Mouse (Mus musculus) heart, embryonic 16.5 days (tissue): ENCODE data around the gene Mysm1. TPM values are rescaled to one million over a fixed set of nuclear protein-coding genes. Genes with fewer than 3 reads are reported as not detected.

Source experiments
- ATAC-seq: fragments of 200-750 bp; cut with Nextera tagmentation; replicated peaks from 2 replicates; pipeline ENCODE4 v1.8.0; 2017; ENCODE audit warnings: moderate number of reproducible peaks; ENCODE audit not compliant: insufficient read depth, low FRiP score; ENCODE audit errors: extremely low read depth
- H3K27ac ChIP-seq: fragments of 300-500 bp; sonication (generic); 2 replicates; pipeline ENCODE4 v1.5.1; 2014; ENCODE audit warnings: mild to moderate bottlenecking, low read length, control low read depth, moderate library complexity
- H3K27me3 ChIP-seq: fragments of 300-500 bp; sonication (generic); 2 replicates; pipeline ENCODE4 v1.6.1; 2014; ENCODE audit warnings: low read length, mixed read lengths; ENCODE audit not compliant: control insufficient read depth, insufficient read depth
- H3K36me3 ChIP-seq: fragments of 300-500 bp; sonication (generic); 2 replicates; pipeline ENCODE4 v1.6.1; 2014; ENCODE audit not compliant: control insufficient read depth, insufficient read depth
- H3K4me1 ChIP-seq: fragments of 300-500 bp; sonication (generic); 2 replicates; pipeline ENCODE4 v1.6.1; 2014; ENCODE audit warnings: low read length, mixed read lengths; ENCODE audit not compliant: control insufficient read depth, insufficient read depth
- H3K4me2 ChIP-seq: fragments of 300-500 bp; sonication (generic); 2 replicates; pipeline ENCODE4 v1.6.1; 2014; ENCODE audit warnings: low read depth, mild to moderate bottlenecking, control low read depth, low read length
- H3K4me3 ChIP-seq: fragments of 300-500 bp; sonication (generic); 2 replicates; pipeline ENCODE4 v1.5.1; 2014; ENCODE audit warnings: mild to moderate bottlenecking, control low read depth, low read length
- H3K9ac ChIP-seq: fragments of 300-500 bp; sonication (generic); 2 replicates; pipeline ENCODE4 v1.6.1; 2014; ENCODE audit warnings: low read length, control low read depth
- H3K9me3 ChIP-seq: fragments of 300-500 bp; sonication (generic); replicated peaks from 2 replicates; pipeline ENCODE4 v1.6.1; 2016; ENCODE audit warnings: low read length; ENCODE audit not compliant: control insufficient read depth
- WGBS: fragments of 180-500 bp; shearing (Covaris S2); extraction: QIAGEN DNeasy Blood & Tissue Kit; methylation state at CpG from one replicate; pipeline ENCODE4 v1.1.7; 2014; 5-methylcytosine and 5-hydroxymethylcytosine counted together
- polyA plus RNA-seq: library from polyadenylated mRNA; unstranded; fragments of >200 nt; fragmentation: Nextera tagmentation; extraction: Ambion mirVana; gene quantifications from 2 replicates; pipeline ENCODE4 v1.2.1, GENCODE M21; 2015

Mysm1 gene
- polyA plus RNA-seq, 1 experiment from 2014 or later = 15.0 TPM

DNA sequence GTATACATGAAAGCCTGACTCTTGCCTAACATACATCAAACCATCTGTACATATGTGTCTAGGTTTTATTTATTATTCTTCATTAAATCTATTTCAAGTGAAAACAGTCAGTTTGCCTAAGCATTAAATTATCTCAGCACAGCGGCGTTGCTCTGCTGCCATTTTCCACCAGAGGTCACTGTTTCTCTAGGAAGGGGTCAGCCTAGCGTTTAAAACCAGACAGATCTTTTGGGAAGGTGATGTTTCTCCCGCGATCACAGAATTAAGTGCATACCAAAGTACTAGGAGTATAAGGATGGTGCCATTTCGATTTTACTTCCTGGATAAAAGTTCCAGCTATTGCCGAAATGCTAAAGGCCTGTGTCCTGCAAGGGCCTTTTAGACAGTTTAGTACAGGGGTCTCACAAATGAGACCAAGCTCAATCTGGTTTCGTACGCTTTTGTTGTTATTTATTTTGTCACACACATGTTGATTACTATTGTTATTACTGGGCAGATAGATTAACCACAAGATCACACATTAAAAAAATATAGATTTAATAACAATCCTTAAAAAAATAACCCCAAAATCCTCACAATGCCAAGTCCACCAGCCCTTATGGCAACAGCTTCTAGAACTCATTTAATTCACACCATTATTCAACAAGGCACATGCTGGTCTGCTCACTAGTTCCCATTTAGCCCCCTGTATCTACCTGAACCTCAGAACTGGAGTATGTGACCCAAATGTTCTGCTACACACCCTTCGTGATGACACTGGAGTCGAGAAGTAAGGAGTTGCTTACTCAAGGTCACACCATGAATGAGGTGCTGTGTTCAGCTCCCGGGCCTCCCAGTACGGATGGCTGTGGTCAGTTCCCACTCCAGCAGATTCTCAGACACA, 29.5 kb upstream of the Mysm1 start:
- no peaks in the 10 kb centered on the region for H3K36me3 ChIP-seq
- H3K4me1 ChIP-seq = no peaks in the 10 kb centered on the region
- H3K27me3 ChIP-seq = no peaks in the 10 kb centered on the region
- no peaks in the 10 kb centered on the region for H3K9me3 ChIP-seq
- 0 out of 2 replicates have a peak overlapping the region, but pooled peaks have one; percentile 2 for H3K4me2 ChIP-seq
- 41% methylated on average over 13 of the region's 13 CpGs for WGBS
- no peak overlapping the region for H3K4me3 ChIP-seq
- H3K27ac ChIP-seq = no peak overlapping the region
- no peak for ATAC-seq
- no peak overlapping the region for H3K9ac ChIP-seq

DNA sequence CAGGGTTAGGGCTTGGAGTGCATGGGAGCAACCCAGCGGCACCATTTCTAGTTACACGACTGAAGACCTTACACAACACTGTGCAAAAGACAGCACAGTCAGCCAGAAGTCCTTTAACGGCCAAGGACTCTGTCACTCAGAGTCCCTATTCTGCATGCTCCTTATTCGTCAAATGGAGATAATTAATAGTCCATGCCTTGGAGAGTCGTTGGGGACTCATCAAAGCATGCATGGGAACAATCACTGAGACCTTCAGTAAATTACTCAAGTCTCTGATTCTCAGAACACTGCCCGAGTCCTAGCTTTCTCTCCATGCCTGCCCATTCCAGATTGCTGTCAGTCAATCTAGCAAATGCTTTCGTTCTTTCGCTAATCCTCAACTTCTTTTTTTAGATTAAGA, 28.9 kb upstream of the Mysm1 start:
- Histone ChIP-seq H3K4me3 (no peak overlapping the region), H3K4me2 (no peak overlapping the region), H3K36me3 (no peaks in the 10 kb centered on the region), H3K27me3 (no peaks in the 10 kb centered on the region), H3K9me3 (no peaks in the 10 kb centered on the region), H3K4me1 (no peaks in the 10 kb centered on the region), H3K9ac (no peak overlapping the region), H3K27ac (no peak overlapping the region)
- ATAC-seq = no peak
- 64% methylated on average over 8 of the region's 8 CpGs for WGBS

GRCm38 (mm10) chr4:95005251-95005830, 26.4 kb upstream of the Mysm1 start:
- H3K4me1 ChIP-seq = no peaks in the 10 kb centered on the region
- no peak for ATAC-seq
- H3K36me3 ChIP-seq = no peaks in the 10 kb centered on the region
- H3K27ac ChIP-seq = no peak overlapping the region
- H3K27me3 ChIP-seq = no peaks in the 10 kb centered on the region
- no peak overlapping the region for H3K4me2 ChIP-seq
- no peak overlapping the region for H3K9ac ChIP-seq
- no peaks in the 10 kb centered on the region for H3K9me3 ChIP-seq
- no peak overlapping the region for H3K4me3 ChIP-seq
- WGBS = 81% methylated on average over 6 of the region's 6 CpGs

- Histone ChIP-seq H3K9me3 (no peaks in the 10 kb centered on the region), H3K36me3 (no peaks in the 10 kb centered on the region), H3K4me2 (no peak overlapping the region), H3K27me3 (no peaks in the 10 kb centered on the region), H3K9ac (no peak overlapping the region), H3K4me1 (no peaks in the 10 kb centered on the region), H3K27ac (no peak overlapping the region), H3K4me3 (no peak overlapping the region)
- ATAC-seq = no peak
- WGBS = 62% methylated on average over 6 of the region's 6 CpGs
Measured at GRCm38 (mm10) chr4:95001043-95001775, 22.3 kb upstream of the Mysm1 start.

GRCm38 (mm10) chr4:95000147-95000546, 21.2 kb upstream of the Mysm1 start:
- Histone ChIP-seq H3K4me3 (no peak overlapping the region), H3K4me1 (no peaks in the 10 kb centered on the region), H3K9ac (no peak overlapping the region), H3K4me2 (no peak overlapping the region), H3K27me3 (no peaks in the 10 kb centered on the region), H3K27ac (no peak overlapping the region), H3K9me3 (no peaks in the 10 kb centered on the region), H3K36me3 (no peaks in the 10 kb centered on the region)
- ATAC-seq = no peak
- WGBS = 83% methylated on average over 1 of the region's 1 CpGs

DNA sequence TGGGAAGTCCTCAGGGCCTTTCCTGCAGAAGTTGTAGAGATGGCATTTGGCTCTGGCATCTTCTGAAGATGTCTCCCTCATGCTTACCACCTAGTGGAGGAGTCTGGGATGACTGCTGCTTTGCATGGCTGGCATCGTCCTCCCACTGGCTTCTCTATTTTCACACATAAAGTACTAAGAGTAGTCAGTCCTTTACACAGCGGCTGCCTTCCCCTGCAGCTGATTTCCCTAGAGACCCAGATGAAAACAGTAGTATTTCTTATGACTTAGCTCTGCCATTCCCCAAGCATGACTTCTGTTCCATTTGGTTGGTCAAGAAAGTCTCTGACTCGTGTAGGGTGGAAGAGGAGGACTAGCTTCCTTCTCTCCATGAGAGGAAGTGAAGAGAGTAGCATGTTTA, 20.3 kb upstream of the Mysm1 start:
- Histone ChIP-seq H3K4me3 (no peak overlapping the region), H3K4me1 (no peaks in the 10 kb centered on the region), H3K27ac (no peak overlapping the region), H3K9me3 (no peaks in the 10 kb centered on the region), H3K4me2 (no peak overlapping the region), H3K9ac (no peak overlapping the region), H3K27me3 (no peaks in the 10 kb centered on the region), H3K36me3 (no peaks in the 10 kb centered on the region)
- WGBS = 49% methylated on average over 3 of the region's 3 CpGs
- no peak for ATAC-seq

GRCm38 (mm10) chr4:94995862-94996261, 17.0 kb upstream of the Mysm1 start:
- Histone ChIP-seq H3K27ac (no peak overlapping the region), H3K36me3 (no peaks in the 10 kb centered on the region), H3K4me3 (no peak overlapping the region), H3K27me3 (no peaks in the 10 kb centered on the region), H3K9me3 (no peaks in the 10 kb centered on the region), H3K4me2 (no peak overlapping the region), H3K9ac (no peak overlapping the region), H3K4me1 (no peaks in the 10 kb centered on the region)
- WGBS = 74% methylated on average over 4 of the region's 4 CpGs
- ATAC-seq = no peak

GRCm38 (mm10) chr4:94990204-94990603, 11.3 kb upstream of the Mysm1 start:
- WGBS = 20% methylated on average over 3 of the region's 3 CpGs
- Histone ChIP-seq H3K4me2 (no peak overlapping the region), H3K36me3 (no peaks in the 10 kb centered on the region), H3K27me3 (no peaks in the 10 kb centered on the region), H3K9ac (no peak overlapping the region), H3K4me3 (no peak overlapping the region), H3K4me1 (no peaks in the 10 kb centered on the region), H3K27ac (no peak overlapping the region), H3K9me3 (no peaks in the 10 kb centered on the region)
- no peak for ATAC-seq

DNA sequence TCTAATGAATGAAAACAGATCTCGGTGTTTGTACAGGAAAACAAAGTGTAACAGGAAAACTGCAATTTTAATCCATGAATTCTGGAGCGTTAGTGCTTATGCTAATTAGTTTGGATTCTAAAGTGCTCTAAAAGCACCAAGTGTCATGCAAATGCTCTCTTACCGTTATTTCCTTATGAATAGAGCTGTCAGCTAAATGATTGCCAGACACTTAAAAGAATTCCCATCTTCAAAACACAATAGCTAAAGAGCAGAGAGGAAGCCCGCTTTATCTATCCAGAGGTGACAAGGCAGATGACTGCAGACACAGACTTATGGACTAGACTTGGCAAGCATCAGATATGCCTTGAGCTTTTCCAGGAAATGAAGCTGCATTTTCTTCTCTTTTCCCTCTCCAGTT, 8.8 kb upstream of the Mysm1 start:
- Histone ChIP-seq H3K4me3 (no peak overlapping the region), H3K4me2 (no peak overlapping the region), H3K27me3 (no peaks in the 10 kb centered on the region), H3K36me3 (no peaks in the 10 kb centered on the region), H3K27ac (no peak overlapping the region), H3K4me1 (no peaks in the 10 kb centered on the region), H3K9ac (no peak overlapping the region), H3K9me3 (no peaks in the 10 kb centered on the region)
- 42% methylated on average over 4 of the region's 4 CpGs for WGBS
- ATAC-seq = no peak
